Mouse (Mus musculus) limb, embryonic 14.5 days (tissue): ENCODE measurements around the gene Rtl5. TPM values are rescaled to one million over a fixed set of nuclear protein-coding genes. Genes with fewer than 3 reads are reported as not detected.

Source experiments
- ATAC-seq: fragments of 200-750 bp; cut with Nextera tagmentation; 2 replicates; pipeline ENCODE4 v1.8.0; 2017; ENCODE audit warnings: low read depth, moderate number of reproducible peaks, moderate TSS enrichment; ENCODE audit not compliant: low FRiP score
- DNase-seq: peaks from one replicate; pipeline ENCODE4 v3.0.0-alpha.2; 2015; ENCODE audit warnings: low spot score
- H3K27ac ChIP-seq: fragments of 300-500 bp; sonication (generic); replicated peaks from 2 replicates; pipeline ENCODE4 v1.5.1; 2014; ENCODE audit warnings: low read depth, mild to moderate bottlenecking, low read length, moderate library complexity, mixed read lengths
- H3K27me3 ChIP-seq: fragments of 300-500 bp; sonication (generic); 2 replicates; pipeline ENCODE4 v1.6.1; 2014; ENCODE audit warnings: low read length, mixed read lengths; ENCODE audit not compliant: control insufficient read depth, insufficient read depth
- H3K36me3 ChIP-seq: fragments of 300-500 bp; sonication (generic); 2 replicates; pipeline ENCODE4 v1.6.1; 2014; ENCODE audit warnings: mild to moderate bottlenecking, low read length, moderate library complexity, mixed read lengths; ENCODE audit not compliant: control insufficient read depth, insufficient read depth
- H3K4me1 ChIP-seq: fragments of 300-500 bp; sonication (generic); 2 replicates; pipeline ENCODE4 v1.6.1; 2014; ENCODE audit warnings: antibody characterized with exemption, low read length, mixed read lengths; ENCODE audit not compliant: control insufficient read depth, insufficient read depth
- H3K4me2 ChIP-seq: fragments of 300-500 bp; sonication (generic); replicated peaks from 2 replicates; pipeline ENCODE4 v1.6.1; 2014; ENCODE audit warnings: low read depth, mild to moderate bottlenecking, low read length, moderate library complexity; ENCODE audit not compliant: severe bottlenecking
- H3K4me3 ChIP-seq: fragments of 300-500 bp; sonication (generic); replicated peaks from 2 replicates; pipeline ENCODE4 v1.5.1; 2014; ENCODE audit warnings: low read length
- H3K9ac ChIP-seq: fragments of 300-500 bp; sonication (generic); 2 replicates; pipeline ENCODE4 v1.6.1; 2014; ENCODE audit warnings: mild to moderate bottlenecking, low read depth, low read length, moderate library complexity; ENCODE audit not compliant: severe bottlenecking
- H3K9me3 ChIP-seq: fragments of 300-500 bp; sonication (generic); 2 replicates; pipeline ENCODE4 v1.6.1; 2016; ENCODE audit warnings: low read length; ENCODE audit not compliant: control insufficient read depth
- POLR2A ChIP-seq: fragments of 200-500 bp; IDR thresholded peaks from 2 replicates; pipeline ENCODE4 v1.8.0; 2012; ENCODE audit warnings: inconsistent platforms, mild to moderate bottlenecking, moderate library complexity, borderline replicate concordance; ENCODE audit not compliant: insufficient read depth, insufficient read length; ENCODE audit errors: extremely low read depth
- WGBS: fragments of 180-500 bp; shearing (Covaris S2); extraction: QIAGEN DNeasy Blood & Tissue Kit; methylation state at CpG from one replicate; pipeline ENCODE4 v1.1.7; 2014; 5-methylcytosine and 5-hydroxymethylcytosine counted together
- polyA plus RNA-seq, 2 experiments: library from polyadenylated mRNA; depleted of rRNA in 1 of 2; stranded (reverse) in 1 of 2; unstranded in 1 of 2; fragments of >200 nt; fragmentation: Nextera tagmentation in 1 of 2; extraction: Ambion mirVana in 1 of 2; gene quantifications; 2 replicates each; pipeline versions ENCODE4 v1.2.1 to v1.2.3; 2012 to 2014

The Rtl5 gene
- polyA plus RNA-seq, 2 experiments: 1.1 to 24.8 TPM

DNA sequence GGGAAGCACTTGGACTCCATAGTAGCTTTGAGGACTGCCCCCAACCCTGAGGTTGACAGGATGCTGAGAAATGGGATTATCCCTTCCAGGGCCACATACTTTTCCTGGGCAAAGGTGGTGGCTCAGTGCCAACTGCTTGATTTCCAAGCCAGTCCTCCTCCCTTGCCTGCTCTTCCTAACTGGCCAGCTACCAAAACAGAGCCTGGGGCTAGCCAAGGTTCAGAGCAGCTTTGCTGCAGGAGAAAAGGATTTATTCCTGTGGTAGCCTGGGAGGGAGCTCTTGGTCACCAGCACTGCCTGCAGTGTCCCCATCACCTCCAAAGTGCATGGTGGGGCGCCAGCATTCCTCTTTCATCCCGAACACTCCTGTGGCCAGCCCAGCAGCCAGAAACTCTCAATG is 33.6 kb downstream of the Rtl5 start:
- H3K27me3 ChIP-seq: no peaks in the 10 kb centered on the region
- 68% methylated on average over 2 of the region's 2 CpGs for whole genome bisulfite sequencing
- H3K4me3 ChIP-seq: no peak overlapping the region
- no peak overlapping the region for H3K4me2 ChIP-seq
- ATAC-seq (no peak), DNase-seq (no peak)
- no peaks in the 10 kb centered on the region for H3K9me3 ChIP-seq
- TF ChIP-seq POLR2A: no peak
- H3K27ac ChIP-seq: no peak overlapping the region
- H3K9ac ChIP-seq: no peak overlapping the region
- H3K36me3 ChIP-seq: no peaks in the 10 kb centered on the region
- no peaks in the 10 kb centered on the region for H3K4me1 ChIP-seq

DNA sequence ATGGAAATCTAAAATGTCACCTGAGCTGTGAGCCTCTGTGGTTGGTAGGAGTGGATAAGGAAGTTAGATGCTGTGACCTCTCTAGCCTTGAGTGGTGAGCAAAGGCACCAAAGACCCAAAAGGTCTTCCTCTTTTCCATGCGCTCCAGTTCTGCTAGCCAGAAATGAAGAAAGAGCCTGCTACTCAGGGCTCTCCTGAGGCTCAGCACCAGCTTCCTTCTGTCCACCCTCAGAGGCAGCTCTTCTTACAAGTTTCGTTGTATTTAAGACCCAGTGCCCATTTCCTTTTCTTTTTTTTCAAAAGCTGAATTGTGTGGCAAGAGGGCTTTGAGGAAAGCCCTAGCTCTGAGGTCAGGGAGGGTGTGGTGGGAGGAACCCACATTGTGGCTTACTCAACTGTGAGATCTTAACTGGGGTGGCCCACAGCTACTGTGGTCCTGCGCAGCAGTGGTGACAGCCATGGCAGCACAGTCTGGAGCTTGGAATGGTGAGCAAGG is 34.2 kb downstream of the Rtl5 start:
- DNase-seq: no peak
- no peak overlapping the region for H3K9ac ChIP-seq
- no peak overlapping the region for H3K27ac ChIP-seq
- H3K27me3 ChIP-seq: no peaks in the 10 kb centered on the region
- 86% methylated on average over 3 of the region's 3 CpGs for WGBS
- no peaks in the 10 kb centered on the region for H3K9me3 ChIP-seq
- H3K4me3 ChIP-seq: no peak overlapping the region
- no peaks in the 10 kb centered on the region for H3K4me1 ChIP-seq
- no peak overlapping the region for H3K4me2 ChIP-seq
- no peak for ATAC-seq
- no peaks in the 10 kb centered on the region for H3K36me3 ChIP-seq
- no peak for TF ChIP-seq POLR2A

DNA sequence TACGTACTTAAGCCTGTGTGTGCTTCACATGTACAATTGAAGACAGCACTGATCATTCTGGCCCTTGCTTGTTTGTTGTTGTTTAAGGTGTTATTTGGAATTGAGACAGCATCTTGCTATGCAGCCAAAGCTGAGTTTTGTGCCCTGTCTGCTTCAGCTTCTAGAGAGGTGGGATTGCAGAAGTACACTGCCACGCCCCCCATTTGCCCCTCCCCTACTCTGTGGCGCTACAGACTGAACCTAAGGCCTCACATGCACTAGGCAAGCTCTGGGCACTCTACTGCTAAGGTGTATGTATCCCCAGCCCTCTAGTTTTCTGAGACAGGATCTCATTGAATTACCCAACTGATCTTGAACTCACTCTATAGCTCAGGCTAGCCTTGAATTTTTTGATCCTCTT is 35.4 kb downstream of the Rtl5 start:
- DNase-seq (no peak), ATAC-seq (no peak)
- no peak overlapping the region for H3K27ac ChIP-seq
- no peaks in the 10 kb centered on the region for H3K9me3 ChIP-seq
- WGBS: 69% methylated on average over 3 of the region's 3 CpGs
- H3K27me3 ChIP-seq: no peaks in the 10 kb centered on the region
- TF ChIP-seq POLR2A: no peak
- H3K36me3 ChIP-seq: no peaks in the 10 kb centered on the region
- H3K4me2 ChIP-seq: no peak overlapping the region
- no peak overlapping the region for H3K4me3 ChIP-seq
- no peaks in the 10 kb centered on the region for H3K4me1 ChIP-seq
- H3K9ac ChIP-seq: no peak overlapping the region

DNA sequence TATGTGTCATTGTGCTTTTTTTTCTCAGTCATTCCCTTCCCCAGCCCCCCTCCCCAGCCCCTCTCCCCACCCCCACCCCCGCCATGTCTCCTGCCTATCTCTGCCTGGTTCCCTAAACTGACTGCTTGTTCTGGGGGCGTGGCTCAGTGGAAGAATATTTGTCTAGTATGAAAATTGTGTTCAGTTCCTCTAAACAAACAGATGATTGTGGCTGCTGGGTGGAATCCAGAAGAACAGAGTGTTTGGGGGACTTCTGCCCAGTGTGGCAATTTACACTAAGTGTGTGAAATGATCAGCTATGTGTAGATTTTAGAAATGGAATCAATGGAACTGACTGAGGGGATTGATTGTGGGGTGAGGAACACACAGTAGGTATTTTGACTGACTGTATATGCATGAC is 37.5 kb downstream of the Rtl5 start:
- H3K4me2 ChIP-seq: no peak overlapping the region
- WGBS: 83% methylated on average over 2 of the region's 2 CpGs

DNA sequence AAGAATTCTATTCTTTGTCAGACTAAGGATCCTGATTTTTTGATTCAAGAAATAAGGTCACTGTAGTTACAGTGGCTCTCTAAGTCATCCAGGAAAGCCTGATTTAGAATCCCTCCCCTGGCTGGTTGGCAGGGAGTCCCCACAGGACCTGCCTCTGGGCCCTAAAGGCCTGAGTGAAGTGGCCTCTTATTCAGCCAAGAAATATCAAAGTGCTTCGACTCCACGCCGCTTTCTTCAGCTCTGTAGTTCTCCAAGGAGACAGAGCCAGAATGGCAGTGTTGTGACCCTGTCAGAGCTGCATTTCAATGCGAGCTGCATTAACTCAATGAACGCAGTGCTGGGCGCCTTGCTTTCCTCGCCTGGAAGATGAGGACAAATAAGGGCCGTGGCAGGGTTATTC is 38.7 kb downstream of the Rtl5 start:
- TF ChIP-seq POLR2A: no peak
- no peaks in the 10 kb centered on the region for H3K27me3 ChIP-seq
- DNase-seq (no peak), ATAC-seq (no peak)
- H3K4me2 ChIP-seq: no peak overlapping the region
- 83% methylated on average over 8 of the region's 8 CpGs for WGBS
- H3K9ac ChIP-seq: no peak overlapping the region
- H3K36me3 ChIP-seq: no peaks in the 10 kb centered on the region
- no peak overlapping the region for H3K27ac ChIP-seq
- H3K4me1 ChIP-seq: no peaks in the 10 kb centered on the region
- H3K4me3 ChIP-seq: no peak overlapping the region
- no peaks in the 10 kb centered on the region for H3K9me3 ChIP-seq

More for the DNA sequence above, 37.5 kb downstream of the Rtl5 start:
- Histone ChIP-seq H3K27ac (no peak overlapping the region), H3K27me3 (no peaks in the 10 kb centered on the region), H3K4me3 (no peak overlapping the region), H3K4me1 (no peaks in the 10 kb centered on the region), H3K9me3 (no peaks in the 10 kb centered on the region), H3K36me3 (no peaks in the 10 kb centered on the region), H3K9ac (no peak overlapping the region)
- TF ChIP-seq POLR2A: no peak
- DNase-seq (no peak), ATAC-seq (no peak)

DNA sequence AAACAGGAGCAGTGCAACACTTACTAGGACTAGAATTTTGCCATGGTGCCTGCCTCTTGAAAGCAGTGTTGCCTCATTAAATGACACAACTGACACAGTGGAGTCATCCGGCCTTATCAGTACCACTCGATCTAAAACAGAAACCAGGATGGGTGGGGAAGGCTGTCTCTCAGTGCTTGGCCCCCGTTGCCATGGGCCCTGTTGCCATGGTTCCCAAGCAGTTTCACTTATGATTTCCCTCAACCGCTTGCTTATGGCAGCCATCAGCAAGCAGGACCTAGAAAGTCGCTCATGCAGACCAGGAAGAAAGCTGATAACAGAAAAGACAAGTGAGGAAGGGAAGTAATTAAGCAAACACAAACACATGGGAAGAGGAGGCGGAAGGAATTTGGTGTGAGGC is 39.3 kb downstream of the Rtl5 start:
- 57% methylated on average over 6 of the region's 6 CpGs for WGBS
- H3K4me3 ChIP-seq: no peak overlapping the region
- H3K4me2 ChIP-seq: no peak overlapping the region
- H3K36me3 ChIP-seq: no peaks in the 10 kb centered on the region
- H3K9me3 ChIP-seq: no peaks in the 10 kb centered on the region
- H3K27ac ChIP-seq: no peak overlapping the region
- H3K9ac ChIP-seq: no peak overlapping the region
- ATAC-seq: no peak
- DNase-seq: no peak
- H3K4me1 ChIP-seq: no peaks in the 10 kb centered on the region
- no peaks in the 10 kb centered on the region for H3K27me3 ChIP-seq
- TF ChIP-seq POLR2A: no peak
